Mouse (Mus musculus) megakaryocyte-erythroid progenitor cell, adult 5-6 weeks (primary cell): ENCODE data around the gene Ccdc117. TPM values are rescaled to one million over a fixed set of nuclear protein-coding genes. Genes with fewer than 3 reads are reported as not detected.
"Not testable (repeated sequence)": the region's sequence is repeated elsewhere in the genome, so short reads cannot be mapped to it uniquely, and the experiment has no call there.

Source experiments
- ATAC-seq: replicated peaks from 2 replicates; pipeline ENCODE4 v1.8.0; 2016; ENCODE audit warnings: mild to moderate bottlenecking, inconsistent platforms; ENCODE audit not compliant: severe bottlenecking, poor library complexity, low FRiP score, low TSS enrichment
- total RNA-seq, 2 experiments: library from RNA; stranded (forward) in 1 of 2; stranded (reverse) in 1 of 2; fragments of 200-1000, 215-1000 nt in 1 of 2; fragments of >200 nt in 1 of 2; fragmentation: Nextera tagmentation in 1 of 2; gene quantifications; 2 replicates each; pipeline ENCODE4 v1.2.3; 2014 to 2017

Ccdc117 gene
- total RNA-seq, 2 experiments from 2014 or later: 23.1 to 42.4 TPM

GRCm38 (mm10) chr11:5490989-5491656 is 50.9 kb downstream of the Ccdc117 start:
- ATAC-seq: no peak

- not testable (repeated sequence) for ATAC-seq
These were observed 52.6 kb downstream of the Ccdc117 start for GRCm38 (mm10) chr11:5489433-5489832.

- ATAC-seq: peak; percentile 93
These were observed 56.6 kb downstream of the Ccdc117 start for GRCm38 (mm10) chr11:5485193-5486011.

GRCm38 (mm10) chr11:5482581-5482980 is 59.4 kb downstream of the Ccdc117 start:
- no peak for ATAC-seq

Other genes starting within 250 kb of the Ccdc117 start
- gene Znrf3, start 97.3 kb downstream of the Ccdc117 start, total RNA-seq (2014; fragmentation: Nextera tagmentation): 12.2 and 13.7 TPM in 2 replicates
- 3.8 and 4.6 TPM in 2 replicates for gene Znrf3, start 97.3 kb downstream of the Ccdc117 start, total RNA-seq (2017)
- 32.9 and 35.4 TPM in 2 replicates for gene Xbp1, start 21.5 kb downstream of the Ccdc117 start, total RNA-seq (2014; fragmentation: Nextera tagmentation)
- gene Xbp1, start 21.5 kb downstream of the Ccdc117 start, total RNA-seq (2017): 32.5 and 52.3 TPM in 2 replicates
- gene Ankrd36, start 27.5 kb upstream of the Ccdc117 start, total RNA-seq (2014; fragmentation: Nextera tagmentation): not detected in 2 replicates
- gene Ankrd36, start 27.5 kb upstream of the Ccdc117 start, total RNA-seq (2017): 5.1 TPM in 1 of 2 replicates, not detected in the other
- 128 and 195 TPM in 2 replicates for gene Mrps24, start 173.5 kb upstream of the Ccdc117 start, total RNA-seq (2014; fragmentation: Nextera tagmentation)
- 72.1 and 95.9 TPM in 2 replicates for gene Mrps24, start 173.5 kb upstream of the Ccdc117 start, total RNA-seq (2017)
- gene Urgcp, start 220.2 kb upstream of the Ccdc117 start, total RNA-seq (2014; fragmentation: Nextera tagmentation): 6.8 and 12.1 TPM in 2 replicates
- 5.9 and 7.8 TPM in 2 replicates for gene Urgcp, start 220.2 kb upstream of the Ccdc117 start, total RNA-seq (2017)
- gene Dbnl, start 246.3 kb upstream of the Ccdc117 start, total RNA-seq (2014; fragmentation: Nextera tagmentation): 47.1 and 48.7 TPM in 2 replicates
- 58.7 and 68.5 TPM in 2 replicates for gene Dbnl, start 246.3 kb upstream of the Ccdc117 start, total RNA-seq (2017)